Mouse (Mus musculus): Measurements from ENCODE around the gene Apba1. TPM values are rescaled to one million over a fixed set of nuclear protein-coding genes. Genes with fewer than 3 reads are reported as not detected.

The Apba1 gene
- polyA plus RNA-seq, 1 experiment from 2014 or later: 13.2 TPM

- ATAC-seq (replicated peaks): no peak
- H3K4me1 ChIP-seq: peaks cover 8% of the 10 kb centered on the region
Measured at GRCm38 (mm10) chr19:23955461-23955860, 196.8 kb downstream of the Apba1 start.

DNA sequence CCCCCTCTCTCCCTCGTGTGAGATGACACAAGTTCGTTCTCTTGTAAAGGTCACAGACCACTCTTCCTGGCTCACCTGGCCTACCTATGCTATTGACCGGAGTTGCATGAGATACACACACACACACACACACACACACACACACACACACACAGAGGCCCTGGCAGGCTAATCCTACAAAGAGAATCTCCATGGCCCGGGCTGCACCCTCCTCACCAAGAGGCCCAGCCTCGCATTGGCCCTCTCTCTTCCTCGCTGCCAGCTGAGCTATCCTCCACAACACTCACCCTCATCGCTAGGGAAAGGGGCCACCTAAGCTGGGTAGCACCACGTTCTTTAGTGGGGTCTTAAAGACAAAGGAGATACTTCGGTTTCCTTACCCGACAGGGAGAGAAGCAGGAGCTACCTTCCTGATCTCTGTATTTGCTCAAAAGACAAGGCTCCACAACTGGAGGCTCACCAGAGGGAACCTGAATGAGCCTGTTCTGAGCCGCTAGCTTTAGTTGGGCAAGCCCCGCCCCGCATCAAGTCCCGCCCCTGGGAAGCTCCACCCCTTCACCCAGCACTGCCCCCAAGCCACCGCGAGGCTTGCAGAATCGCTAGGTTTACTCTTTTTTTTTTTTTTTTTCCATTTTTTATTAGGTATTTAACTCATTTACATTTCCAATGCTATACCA is 197.8 kb downstream of the Apba1 start:
- Histone ChIP-seq H3K36me3 (replicated peaks) (no peaks in the 10 kb centered on the region), H3K4me2 (no peak overlapping the region), H3K9ac (no peak overlapping the region), H3K4me3 (no peak overlapping the region), H3K4me1 (peaks cover 16% of the 10 kb centered on the region), H3K9me3 (no peaks in the 10 kb centered on the region), H3K27me3 (replicated peaks) (no peaks in the 10 kb centered on the region), H3K27ac (no peak overlapping the region)
- no peak for ATAC-seq (replicated peaks)
- WGBS: 74% methylated on average over 17 of the region's 17 CpGs

More at GRCm38 (mm10) chr19:23955461-23955860, 196.8 kb downstream of the Apba1 start:
- no peak overlapping the region for H3K4me2 ChIP-seq
- no peaks in the 10 kb centered on the region for H3K36me3 ChIP-seq (replicated peaks)
- H3K9me3 ChIP-seq: no peaks in the 10 kb centered on the region
- H3K9ac ChIP-seq: no peak overlapping the region
- no peak overlapping the region for H3K27ac ChIP-seq
- WGBS: 92% methylated on average over 8 of the region's 8 CpGs
- no peaks in the 10 kb centered on the region for H3K27me3 ChIP-seq (replicated peaks)
- no peak overlapping the region for H3K4me3 ChIP-seq

DNA sequence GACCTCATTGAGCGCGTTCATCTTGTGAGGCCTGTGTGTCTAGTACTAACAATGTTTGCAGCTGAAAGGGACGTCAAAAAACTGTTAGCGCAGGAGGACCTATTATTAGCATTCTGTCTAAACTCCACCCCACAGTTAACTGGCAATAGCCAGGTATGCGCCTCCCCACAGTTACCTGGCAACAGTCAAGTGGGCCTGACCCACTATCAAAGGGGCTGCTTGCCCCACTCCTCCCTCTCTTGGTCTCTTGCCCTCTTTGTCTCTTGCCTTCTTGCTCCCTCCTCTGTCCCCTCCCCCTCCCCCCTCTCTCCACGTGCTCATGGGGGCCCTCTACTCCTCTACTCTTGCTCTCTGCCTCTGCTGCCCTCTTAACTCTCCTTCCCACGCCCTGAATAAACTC is 198.9 kb downstream of the Apba1 start:
- Histone ChIP-seq H3K9ac (no peak overlapping the region), H3K4me3 (no peak overlapping the region), H3K4me1 (peaks cover 17% of the 10 kb centered on the region), H3K36me3 (replicated peaks) (no peaks in the 10 kb centered on the region), H3K27me3 (replicated peaks) (no peaks in the 10 kb centered on the region), H3K27ac (no peak overlapping the region), H3K9me3 (no peaks in the 10 kb centered on the region), H3K4me2 (no peak overlapping the region)
- no peak for ATAC-seq (replicated peaks)
- 74% methylated on average over 7 of the region's 7 CpGs for WGBS

GRCm38 (mm10) chr19:23958925-23959324 is 200.2 kb downstream of the Apba1 start:
- peaks cover 17% of the 10 kb centered on the region for H3K4me1 ChIP-seq
- WGBS: 45% methylated on average over 6 of the region's 6 CpGs
- H3K4me2 ChIP-seq: no peak overlapping the region
- H3K27ac ChIP-seq: no peak overlapping the region
- H3K9ac ChIP-seq: no peak overlapping the region
- no peak for ATAC-seq (replicated peaks)
- H3K4me3 ChIP-seq: no peak overlapping the region
- no peaks in the 10 kb centered on the region for H3K9me3 ChIP-seq
- no peaks in the 10 kb centered on the region for H3K27me3 ChIP-seq (replicated peaks)
- no peaks in the 10 kb centered on the region for H3K36me3 ChIP-seq (replicated peaks)

- Histone ChIP-seq H3K9ac (no peak overlapping the region), H3K27ac (peak overlapping the region; percentile 52; the same call in 1 of the 2 replicates)
- WGBS: 49% methylated on average over 7 of the region's 7 CpGs
Measured at GRCm38 (mm10) chr19:23959870-23960269, 201.2 kb downstream of the Apba1 start.

GRCm38 (mm10) chr19:23960275-23960674 is 201.6 kb downstream of the Apba1 start:
- Histone ChIP-seq H3K36me3 (replicated peaks) (no peaks in the 10 kb centered on the region), H3K9me3 (no peaks in the 10 kb centered on the region), H3K27me3 (replicated peaks) (no peaks in the 10 kb centered on the region), H3K4me3 (no peak overlapping the region), H3K9ac (no peak overlapping the region), H3K4me2 (no peak overlapping the region), H3K4me1 (peaks cover 17% of the 10 kb centered on the region), H3K27ac (peak overlapping the region; percentile 65)
- ATAC-seq (replicated peaks): peak; percentile 43; the same call in 1 of the 2 replicates
- 26% methylated on average over 3 of the region's 3 CpGs for WGBS

More at GRCm38 (mm10) chr19:23959870-23960269, 201.2 kb downstream of the Apba1 start:
- Histone ChIP-seq H3K27me3 (replicated peaks) (no peaks in the 10 kb centered on the region), H3K4me1 (peaks cover 17% of the 10 kb centered on the region), H3K4me2 (no peak overlapping the region), H3K4me3 (no peak overlapping the region), H3K9me3 (no peaks in the 10 kb centered on the region), H3K36me3 (replicated peaks) (no peaks in the 10 kb centered on the region)
- peak; percentile 57 for ATAC-seq (replicated peaks)

- H3K4me2 ChIP-seq: no peak overlapping the region
- no peaks in the 10 kb centered on the region for H3K9me3 ChIP-seq
- no peak overlapping the region for H3K9ac ChIP-seq
- peak overlapping the region; percentile 65 for H3K27ac ChIP-seq
- no peaks in the 10 kb centered on the region for H3K27me3 ChIP-seq (replicated peaks)
- no peaks in the 10 kb centered on the region for H3K36me3 ChIP-seq (replicated peaks)
- WGBS: 64% methylated on average over 6 of the region's 6 CpGs
- H3K4me3 ChIP-seq: no peak overlapping the region
- ATAC-seq (replicated peaks): peak; percentile 46; the same call in 1 of the 2 replicates
- peaks cover 17% of the 10 kb centered on the region for H3K4me1 ChIP-seq
Measured at GRCm38 (mm10) chr19:23960831-23961447, 202.3 kb downstream of the Apba1 start.

DNA sequence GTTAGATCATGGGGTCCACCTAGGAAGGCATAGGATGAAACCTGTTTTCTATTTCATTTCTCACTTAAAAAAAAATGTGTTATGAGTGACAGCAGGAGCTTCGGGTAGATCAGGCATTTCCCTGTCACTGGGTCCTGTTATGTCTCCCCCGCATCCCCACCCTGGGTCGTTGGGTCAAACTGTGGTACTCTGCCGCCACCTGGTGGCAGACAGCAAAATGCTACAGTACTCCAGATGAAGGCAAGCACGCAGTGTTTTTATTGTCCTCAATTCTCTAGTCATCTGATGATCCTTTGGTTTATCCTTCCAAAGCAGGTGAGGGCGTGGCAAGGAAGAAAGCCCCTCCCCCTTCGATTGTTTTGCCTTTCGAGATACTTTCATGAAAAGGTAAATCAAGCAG is 202.8 kb downstream of the Apba1 start:
- Histone ChIP-seq H3K9me3 (no peaks in the 10 kb centered on the region), H3K9ac (no peak overlapping the region), H3K4me2 (no peak overlapping the region), H3K36me3 (replicated peaks) (no peaks in the 10 kb centered on the region), H3K27me3 (replicated peaks) (no peaks in the 10 kb centered on the region), H3K4me1 (peaks cover 17% of the 10 kb centered on the region), H3K27ac (no peak overlapping the region), H3K4me3 (no peak overlapping the region)
- ATAC-seq (replicated peaks): peak; percentile 81
- 3% methylated on average over 8 of the region's 8 CpGs for WGBS

GRCm38 (mm10) chr19:23964401-23964910 is 205.8 kb downstream of the Apba1 start:
- ATAC-seq (replicated peaks): no peak
- Histone ChIP-seq H3K36me3 (replicated peaks) (no peaks in the 10 kb centered on the region), H3K4me1 (peaks cover 17% of the 10 kb centered on the region), H3K27ac (no peak overlapping the region), H3K9me3 (no peaks in the 10 kb centered on the region), H3K27me3 (replicated peaks) (no peaks in the 10 kb centered on the region), H3K9ac (no peak overlapping the region), H3K4me3 (no peak overlapping the region), H3K4me2 (no peak overlapping the region)
- 62% methylated on average over 10 of the region's 10 CpGs for WGBS

DNA sequence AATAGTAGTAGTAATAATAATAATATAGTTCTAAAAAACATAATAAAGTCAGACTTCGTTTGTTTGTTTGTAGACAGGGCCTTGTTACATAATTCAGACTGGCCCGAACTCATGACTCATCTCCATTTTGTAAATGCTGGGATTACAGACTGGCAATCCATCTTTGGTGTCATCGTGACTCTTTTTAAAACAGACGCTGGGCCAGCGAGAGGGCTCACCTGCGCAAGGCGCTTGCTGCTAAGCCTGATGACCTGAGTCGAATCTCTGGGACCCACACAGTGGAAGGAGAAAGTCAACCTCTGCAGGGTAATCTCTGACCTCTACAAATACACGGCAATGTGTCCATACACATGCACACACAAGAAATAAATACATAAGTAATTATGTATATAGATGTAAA is 207.7 kb downstream of the Apba1 start:
- no peaks in the 10 kb centered on the region for H3K27me3 ChIP-seq (replicated peaks)
- H3K4me3 ChIP-seq: no peak overlapping the region
- H3K27ac ChIP-seq: no peak overlapping the region
- ATAC-seq (replicated peaks): no peak
- H3K4me2 ChIP-seq: no peak overlapping the region
- 96% methylated on average over 9 of the region's 9 CpGs for WGBS
- H3K36me3 ChIP-seq (replicated peaks): no peaks in the 10 kb centered on the region
- H3K9me3 ChIP-seq: no peaks in the 10 kb centered on the region
- H3K9ac ChIP-seq: no peak overlapping the region
- H3K4me1 ChIP-seq: peaks cover 1% of the 10 kb centered on the region

DNA sequence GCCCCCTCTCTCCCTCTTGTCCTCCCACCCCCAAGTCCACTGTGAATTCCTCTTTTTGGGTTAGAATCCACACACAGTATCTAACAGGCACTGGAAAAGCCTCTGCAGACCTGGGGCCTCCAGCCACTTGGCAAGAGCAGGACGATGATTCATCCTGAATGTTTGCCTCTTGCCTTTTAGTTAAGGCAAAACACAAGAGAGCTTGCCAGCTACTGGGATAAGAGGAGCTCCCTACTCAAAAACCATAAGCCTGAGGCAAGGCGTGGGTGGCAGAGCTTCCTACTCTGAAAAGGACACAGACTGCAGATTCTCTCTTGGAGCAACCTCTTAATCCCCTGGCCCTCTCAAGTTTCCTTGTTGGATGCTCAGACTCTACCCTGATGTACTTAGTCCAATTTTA is 208.5 kb downstream of the Apba1 start:
- H3K4me1 ChIP-seq: no peaks in the 10 kb centered on the region
- H3K4me2 ChIP-seq: no peak overlapping the region
- no peaks in the 10 kb centered on the region for H3K27me3 ChIP-seq (replicated peaks)
- WGBS: 40% methylated on average over 2 of the region's 2 CpGs
- no peak overlapping the region for H3K9ac ChIP-seq
- H3K4me3 ChIP-seq: no peak overlapping the region
- ATAC-seq (replicated peaks): no peak
- H3K9me3 ChIP-seq: no peaks in the 10 kb centered on the region
- no peaks in the 10 kb centered on the region for H3K36me3 ChIP-seq (replicated peaks)
- H3K27ac ChIP-seq: no peak overlapping the region

GRCm38 (mm10) chr19:23968125-23968861 is 209.6 kb downstream of the Apba1 start:
- Histone ChIP-seq H3K4me3 (no peak overlapping the region), H3K27me3 (replicated peaks) (no peaks in the 10 kb centered on the region), H3K4me2 (no peak overlapping the region), H3K4me1 (peaks cover 9% of the 10 kb centered on the region; the same call in 1 of the 2 replicates), H3K27ac (no peak overlapping the region), H3K9ac (no peak overlapping the region), H3K36me3 (replicated peaks) (no peaks in the 10 kb centered on the region), H3K9me3 (no peaks in the 10 kb centered on the region)
- WGBS: 49% methylated on average over 5 of the region's 5 CpGs
- no peak for ATAC-seq (replicated peaks)

All from midbrain, embryonic 15.5 days (tissue).